Mouse (Mus musculus): Measurements from ENCODE around the gene Gm13279. TPM values are rescaled to one million over a fixed set of nuclear protein-coding genes. Genes with fewer than 3 reads are reported as not detected.
"Not testable (repeated sequence)": the region's sequence is repeated elsewhere in the genome, so short reads cannot be mapped to it uniquely, and the experiment has no call there.

The Gm13279 gene
- total RNA-seq, 2 experiments from 2014 or later, result not detected

DNA sequence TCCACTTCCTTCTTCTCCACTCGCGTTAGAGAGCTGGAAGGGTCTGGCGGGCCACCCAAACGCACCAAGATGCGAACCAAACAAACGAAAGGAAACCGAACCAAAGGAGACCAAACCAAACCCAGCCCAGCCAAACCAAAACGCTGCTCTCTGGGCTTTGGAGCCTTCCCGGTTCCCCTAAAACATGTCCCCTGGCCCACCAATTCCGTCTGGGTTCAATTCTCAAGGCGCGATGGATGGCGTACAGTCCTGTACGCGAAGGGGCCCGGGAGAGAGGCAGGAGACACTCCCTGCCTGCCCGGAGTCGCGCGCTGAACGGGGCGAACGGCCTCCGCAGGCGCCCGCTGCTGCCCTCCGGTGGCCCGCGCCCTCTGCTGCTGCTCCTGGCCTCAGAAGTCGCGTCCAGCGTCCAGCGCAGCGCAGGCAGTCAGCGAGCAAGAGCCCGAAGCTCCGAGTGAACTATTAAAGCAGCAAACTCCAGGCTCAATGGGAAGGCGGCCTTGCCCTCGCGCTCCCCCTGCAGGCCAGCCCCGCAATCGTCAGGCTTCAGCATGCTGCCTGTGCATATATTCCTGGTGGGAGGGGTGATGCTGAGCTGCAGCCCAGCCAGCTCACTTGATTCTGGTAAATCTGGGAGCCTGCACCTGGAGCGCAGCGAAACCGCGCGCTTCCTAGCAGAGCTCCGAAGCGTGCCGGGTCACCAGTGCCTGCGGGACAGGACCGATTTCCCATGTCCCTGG, 3.1 kb upstream of the Gm13279 start, which contains the start of gene Gm13275:
Gm13275 (plus strand) TSS at position 552 of the 740 bp plus-strand sequence.
- peak; percentile 39 for DNase-seq

- DNase-seq, result not testable (repeated sequence)
Measured at GRCm38 (mm10) chr4:88799365-88799764, 2.2 kb downstream of the Gm13279 start, which contains the start of gene Gm13285. Gene Gm13285, plus strand, starts transcription at chr4:88799665.

DNA sequence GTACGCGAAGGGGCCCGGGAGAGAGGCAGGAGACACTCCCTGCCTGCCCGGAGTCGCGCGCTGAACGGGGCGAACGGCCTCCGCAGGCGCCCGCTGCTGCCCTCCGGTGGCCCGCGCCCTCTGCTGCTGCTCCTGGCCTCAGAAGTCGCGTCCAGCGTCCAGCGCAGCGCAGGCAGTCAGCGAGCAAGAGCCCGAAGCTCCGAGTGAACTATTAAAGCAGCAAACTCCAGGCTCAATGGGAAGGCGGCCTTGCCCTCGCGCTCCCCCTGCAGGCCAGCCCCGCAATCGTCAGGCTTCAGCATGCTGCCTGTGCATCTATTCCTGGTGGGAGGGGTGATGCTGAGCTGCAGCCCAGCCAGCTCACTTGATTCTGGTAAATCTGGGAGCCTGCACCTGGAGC, 5.8 kb downstream of the Gm13279 start, which contains the start of gene Gm13287:
Gm13287 (plus strand) TSS at position 301 of the 400 bp plus-strand sequence.
- DNase-seq, result not testable (repeated sequence)

DNA sequence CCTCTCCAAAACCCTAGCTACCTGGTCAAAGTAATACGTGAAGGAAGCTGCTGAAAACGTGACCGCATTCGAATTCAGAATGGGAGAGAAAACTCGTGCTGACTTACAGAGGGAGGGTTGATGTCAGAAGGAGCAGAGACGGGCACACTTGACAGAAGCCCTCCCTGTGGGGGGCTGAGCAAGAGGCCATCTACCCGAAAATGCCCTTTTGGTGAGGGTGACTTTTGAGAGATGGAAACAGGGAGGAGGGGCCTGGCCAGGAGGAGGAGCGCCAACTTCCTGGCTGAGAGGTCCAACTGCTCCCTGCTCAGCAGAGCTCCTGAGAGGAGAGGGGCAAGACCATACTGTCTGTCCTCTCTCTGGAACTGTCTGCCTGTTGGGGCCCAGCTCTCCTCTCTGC, 8.0 kb downstream of the Gm13279 start, which contains the start of gene Gm13288:
Gm13288 (plus strand) TSS at position 301 of the 400 bp plus-strand sequence.
- DNase-seq, result not testable (repeated sequence)

GRCm38 (mm10) chr4:88805761-88806160, 8.6 kb downstream of the Gm13279 start:
- DNase-seq, result peak; percentile 9

- DNase-seq, result no peak
Measured at GRCm38 (mm10) chr4:88815928-88816327, 18.7 kb downstream of the Gm13279 start, which contains the start of gene Ifna7. Gene Ifna7, plus strand, starts transcription at chr4:88816228.

DNA sequence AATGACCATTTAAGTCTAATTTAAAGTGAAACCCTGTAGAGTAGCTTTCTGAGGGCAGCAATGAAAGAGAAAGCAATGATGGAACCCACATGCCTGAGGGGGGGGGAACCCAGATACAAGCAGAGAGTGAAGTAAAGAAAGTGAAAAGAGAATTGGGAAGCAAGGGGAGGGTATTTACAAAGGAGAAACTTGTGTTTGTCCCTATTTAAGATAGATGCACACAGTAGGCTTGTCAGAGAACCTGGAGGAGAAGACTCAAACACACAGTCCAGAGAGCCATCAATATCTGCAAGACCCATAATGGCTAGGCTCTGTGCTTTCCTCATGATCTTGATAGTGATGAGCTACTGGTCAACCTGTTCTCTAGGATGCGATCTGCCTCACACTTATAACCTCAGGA, 22.5 kb downstream of the Gm13279 start, which contains the start of gene Ifna11:
Ifna11 (plus strand) TSS at position 301 of the 400 bp plus-strand sequence.
- no peak for DNase-seq

DNA sequence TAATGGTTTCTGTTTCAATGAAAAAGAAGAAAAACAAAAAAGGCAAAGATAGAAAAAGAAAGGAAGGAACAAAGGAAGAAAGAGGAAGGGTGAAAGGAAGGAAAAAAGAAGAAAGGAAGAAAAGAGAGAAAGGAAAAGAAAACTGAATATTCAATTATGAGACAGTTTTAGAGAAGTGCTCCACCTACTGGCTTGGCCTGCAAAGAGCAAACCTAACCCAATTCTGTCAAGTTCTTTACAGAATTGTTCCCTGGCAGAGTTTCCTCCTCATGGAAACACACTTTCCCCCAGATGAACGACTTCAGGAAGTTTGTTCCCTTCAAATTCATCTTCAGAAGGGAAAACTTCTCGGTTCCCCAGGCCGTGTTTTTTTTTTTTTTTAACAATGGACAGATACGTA, 25.8 kb downstream of the Gm13279 start:
- no peak for DNase-seq

GRCm38 (mm10) chr4:88827116-88827515, 29.9 kb downstream of the Gm13279 start, which contains the start of gene Ifna6:
Gene Ifna6, plus strand, starts transcription at chr4:88827416.
- DNase-seq, result not testable (repeated sequence)

GRCm38 (mm10) chr4:88830523-88830922, 33.3 kb downstream of the Gm13279 start:
- no peak for DNase-seq

DNA sequence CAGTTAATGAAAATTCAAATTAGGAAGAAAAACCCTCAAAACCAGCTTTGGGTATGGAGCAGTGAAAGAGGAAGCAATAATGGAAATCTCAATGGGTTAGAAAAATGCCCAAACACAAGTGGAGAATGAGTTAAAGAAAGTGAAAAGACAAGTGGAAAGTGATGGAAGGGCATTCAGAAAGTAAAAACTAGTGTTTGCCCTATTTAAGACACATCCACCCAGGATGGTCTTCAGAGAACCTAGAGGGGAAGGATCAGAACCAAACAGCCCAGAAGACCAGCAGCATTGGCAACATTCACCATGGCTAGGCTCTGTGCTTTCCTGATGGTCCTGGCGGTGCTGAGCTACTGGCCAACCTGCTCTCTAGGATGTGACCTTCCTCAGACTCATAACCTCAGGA, 38.0 kb downstream of the Gm13279 start, which contains the start of gene Ifna5:
Ifna5 (plus strand) TSS at position 301 of the 400 bp plus-strand sequence.
- not testable (repeated sequence) for DNase-seq

- no peak for DNase-seq
Measured at GRCm38 (mm10) chr4:88838828-88839227, 41.6 kb downstream of the Gm13279 start.

DNA sequence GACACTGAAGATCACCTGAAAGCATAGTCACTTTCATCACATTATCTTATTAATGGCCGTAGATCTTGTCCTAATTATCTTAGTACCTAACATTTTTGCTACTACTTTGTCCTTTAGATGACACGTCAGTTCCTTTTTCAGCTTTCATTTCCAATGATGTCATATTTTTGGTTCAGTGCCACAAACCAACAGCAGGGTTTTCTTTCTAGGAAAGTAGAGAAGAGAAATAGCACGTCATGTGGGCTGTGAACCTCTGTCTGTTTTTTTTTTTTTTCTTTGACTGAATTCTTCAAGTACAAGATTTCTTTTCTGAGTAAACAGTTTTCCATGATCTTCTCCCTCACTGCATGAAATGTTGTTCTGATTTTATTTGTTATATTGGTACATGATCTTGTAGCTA, 42.9 kb downstream of the Gm13279 start:
- DNase-seq, result no peak

DNA sequence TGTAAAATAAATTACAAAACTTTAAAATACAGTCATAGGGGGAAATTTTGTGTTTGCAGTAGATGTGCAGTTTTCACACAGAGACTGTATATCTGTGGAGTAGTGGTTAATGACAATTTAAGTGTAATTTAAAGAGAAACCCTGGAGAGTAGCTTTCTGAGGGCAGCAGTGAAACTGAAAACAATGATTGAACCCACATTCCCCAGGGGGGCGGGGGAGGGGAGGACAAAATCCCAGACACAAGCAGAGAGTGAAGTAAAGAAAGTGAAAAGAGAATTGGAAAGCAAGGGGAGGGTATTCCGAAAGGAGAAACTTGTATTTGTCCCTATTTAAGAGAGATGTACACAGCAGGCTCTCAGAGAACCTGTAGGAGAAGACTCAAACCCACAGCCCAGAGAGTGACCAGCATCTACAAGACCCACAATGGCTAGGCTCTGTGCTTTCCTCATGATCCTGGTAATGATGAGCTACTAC, 44.3 kb downstream of the Gm13279 start, which contains the start of gene Ifna4:
Ifna4 (plus strand) TSS at position 424 of the 474 bp plus-strand sequence.
- no peak for DNase-seq

- no peak for DNase-seq
Measured at GRCm38 (mm10) chr4:88845334-88845733, 48.1 kb downstream of the Gm13279 start.

Other genes with a start within 250 kb of the Gm13279 start
- not detected for gene Ifna15, start 239.2 kb upstream of the Gm13279 start, total RNA-seq (2021)
- gene Ifna14, start 225.6 kb upstream of the Gm13279 start, total RNA-seq (2021), result not detected
- not detected for gene Ifna9, start 205.0 kb upstream of the Gm13279 start, total RNA-seq (2021)
- gene Ifna12, start 194.0 kb upstream of the Gm13279 start, total RNA-seq (2021), result not detected
- not detected for gene C87499, start 163.0 kb upstream of the Gm13279 start, total RNA-seq (2021)
- gene Ifna13, start 152.9 kb upstream of the Gm13279 start, total RNA-seq (2021), result not detected
- gene Ifna16, start 120.5 kb upstream of the Gm13279 start, total RNA-seq (2021), result not detected
- not detected for gene Ifna2, start 113.5 kb upstream of the Gm13279 start, total RNA-seq (2021)
- not detected for gene Ifnab, start 106.0 kb upstream of the Gm13279 start, total RNA-seq (2021)
- under 1 TPM; 0.26 to 0.43 TPM for gene Gm26566, start 75.6 kb upstream of the Gm13279 start, total RNA-seq (2021)
- gene Klhl9, start 74.9 kb upstream of the Gm13279 start, total RNA-seq (2021), result 10 to 100 TPM; 45.1 to 47.2 TPM
- not detected for gene Gm13271, start 42.5 kb upstream of the Gm13279 start, total RNA-seq (2021)
- not detected for gene Gm13283, start 37.3 kb upstream of the Gm13279 start, total RNA-seq (2021)
- not detected for gene Gm13290, start 23.6 kb upstream of the Gm13279 start, total RNA-seq (2021)
- gene Gm13289, start 20.5 kb upstream of the Gm13279 start, total RNA-seq (2021), result not detected
- not detected for gene Gm13272, start 17.5 kb upstream of the Gm13279 start, total RNA-seq (2021)
- not detected for gene Ifnz, start 15.3 kb upstream of the Gm13279 start, total RNA-seq (2021)
- not detected for gene Gm13276, start 11.7 kb upstream of the Gm13279 start, total RNA-seq (2021)
- not detected for gene Gm13277, start 8.8 kb upstream of the Gm13279 start, total RNA-seq (2021)
- gene Gm13278, start 5.8 kb upstream of the Gm13279 start, total RNA-seq (2021), result not detected
- gene Gm13275, start 2.9 kb upstream of the Gm13279 start, total RNA-seq (2021), result not detected
- not detected for gene Gm13285, start 2.3 kb downstream of the Gm13279 start, total RNA-seq (2021)
- gene Gm13287, start 5.9 kb downstream of the Gm13279 start, total RNA-seq (2021), result not detected
- not detected for gene Gm13288, start 8.1 kb downstream of the Gm13279 start, total RNA-seq (2021)
- gene Ifna7, start 18.8 kb downstream of the Gm13279 start, total RNA-seq (2021), result not detected
- gene Ifna11, start 22.6 kb downstream of the Gm13279 start, total RNA-seq (2021), result not detected
- not detected for gene Ifna6, start 30.0 kb downstream of the Gm13279 start, total RNA-seq (2021)
- gene Ifna5, start 38.1 kb downstream of the Gm13279 start, total RNA-seq (2021), result not detected
- not detected for gene Ifna4, start 44.5 kb downstream of the Gm13279 start, total RNA-seq (2021)
- gene Ifna1, start 52.7 kb downstream of the Gm13279 start, total RNA-seq (2021), result not detected
- gene Ifne, start 82.8 kb downstream of the Gm13279 start, total RNA-seq (2021), result not detected